Mouse (Mus musculus) testis, adult 2 months (tissue): Measurements from ENCODE around the gene Hepacam.

Source experiments
- CTCF ChIP-seq: fragments of 200-500 bp; IDR thresholded peaks from 2 replicates; pipeline ENCODE4 v1.5.1; 2012; ENCODE audit warnings: low read depth, mild to moderate bottlenecking, inconsistent platforms, low read length, moderate library complexity; ENCODE audit not compliant: control insufficient read depth, insufficient read depth, insufficient replicate concordance
- POLR2A ChIP-seq: fragments of 200-500 bp; IDR thresholded peaks from 2 replicates; pipeline ENCODE4 v1.6.1; 2012; ENCODE audit warnings: low read depth, mild to moderate bottlenecking, inconsistent platforms, low read length, moderate library complexity; ENCODE audit not compliant: control insufficient read depth

GRCm38 (mm10) chr9:37429326-37429725 is 62.2 kb downstream of the Hepacam start:
- TF ChIP-seq CTCF (no peak), POLR2A (no peak)
